Comparison of ENCODE assay signal across 29 mouse cellular contexts in genomic region chr5:92858104-92858503, GRCm38 (mm10).
A peak's percentile ranks its signal among the peaks of the same experiment; 100 is the strongest.
DNase-seq lines count a peak whose midpoint lies in the region; ATAC-seq and TF ChIP-seq lines count a peak whose summit lies in the region.
"Had no signal": no experiment of that assay in that cellular context is flagged by ENCODE, and none has a peak within 500 bp of the region (broad histone marks: within the 10 kb centered on the region; RNA-seq: fewer than 3 reads in every experiment).

No protein-coding gene starts in this region.

- H3K36me3 ChIP-seq in kidney, embryonic 15.5 days: no peaks in the 10 kb centered on the region
- H3K36me3 ChIP-seq in kidney, embryonic 14.5 days (ENCODE audit: control insufficient read depth, insufficient read depth, low read length): no peaks in the 10 kb centered on the region
- no peaks in the 10 kb centered on the region for H3K36me3 ChIP-seq in lung, embryonic 15.5 days
- no peaks in the 10 kb centered on the region for H3K36me3 ChIP-seq in lung, embryonic 16.5 days (ENCODE audit: control insufficient read depth, insufficient read depth, low read length)
- no peaks in the 10 kb centered on the region for H3K36me3 ChIP-seq in stomach, postnatal 0 days (ENCODE audit: control insufficient read depth, insufficient read depth, low read length)
- H3K36me3 ChIP-seq in intestine, embryonic 16.5 days (ENCODE audit: control insufficient read depth, insufficient read depth, low read length): no peaks in the 10 kb centered on the region
- H3K36me3 ChIP-seq: embryonic facial prominence, embryonic 12.5 days; forebrain, embryonic 10.5 days; forebrain, embryonic 15.5 days; hindbrain, embryonic 12.5 days; intestine, embryonic 15.5 days; limb, embryonic 12.5 days; liver, embryonic 15.5 days; neural tube, embryonic 15.5 days; stomach, embryonic 15.5 days had no signal

- no peak for ATAC-seq in kidney, embryonic 15.5 days (replicated peaks; ENCODE audit: low FRiP score)
- no peak for ATAC-seq in kidney, embryonic 14.5 days (ENCODE audit: low FRiP score, low TSS enrichment)
- ATAC-seq in lung, embryonic 15.5 days (ENCODE audit: borderline replicate concordance, extremely low read depth, low FRiP score, low TSS enrichment): no peak
- 0 out of 2 replicates have a peak, but pooled peaks have one; percentile 15 for ATAC-seq in lung, embryonic 16.5 days (ENCODE audit: low read depth)
- ATAC-seq in stomach, postnatal 0 days (ENCODE audit: low FRiP score, low TSS enrichment): peak; percentile 33
- no peak for ATAC-seq in intestine, embryonic 16.5 days
- ATAC-seq: forebrain, embryonic 15.5 days; hindbrain, postnatal 0 days; intestine, embryonic 15.5 days had no signal

- DNase-seq in lung, postnatal 4 days: no peak
- DNase-seq in stomach, postnatal 0 days (ENCODE audit: low spot score): no peak
- no peak for DNase-seq in adrenal gland, postnatal 4 days (ENCODE audit: low spot score in 2 of 2)
- DNase-seq: B cell, adult 2 months; cerebellum, adult 11-12 months; cerebellum, adult 9-11 months; embryo, embryonic 11 days; gastrocnemius, postnatal 10 days; midbrain, embryonic 14.5 days; right cerebral cortex, postnatal 25 days; thymus, postnatal 14 days had no signal

- no peak overlapping the region for H3K4me2 ChIP-seq in kidney, embryonic 15.5 days
- no peak overlapping the region for H3K4me2 ChIP-seq in kidney, embryonic 14.5 days (replicated peaks; ENCODE audit: low read depth, low read length)
- H3K4me2 ChIP-seq in lung, embryonic 15.5 days: no peak overlapping the region
- no peak overlapping the region for H3K4me2 ChIP-seq in lung, embryonic 16.5 days (ENCODE audit: low read depth, low read length)
- H3K4me2 ChIP-seq in stomach, postnatal 0 days (replicated peaks; ENCODE audit: low read depth): no peak overlapping the region
- no peak overlapping the region for H3K4me2 ChIP-seq in intestine, embryonic 16.5 days (ENCODE audit: low read depth, low read length)
- H3K4me2 ChIP-seq: embryonic facial prominence, embryonic 12.5 days; forebrain, embryonic 15.5 days; hindbrain, embryonic 12.5 days; intestine, embryonic 15.5 days; limb, embryonic 12.5 days; liver, embryonic 15.5 days; neural tube, embryonic 15.5 days; stomach, embryonic 15.5 days had no signal

- WGBS in kidney, embryonic 15.5 days: 79% methylated on average over 3 of the region's 3 CpGs
- WGBS in kidney, embryonic 14.5 days: 79% methylated on average over 3 of the region's 3 CpGs
- WGBS in lung, embryonic 15.5 days: 78% methylated on average over 3 of the region's 3 CpGs
- WGBS in lung, embryonic 16.5 days: 64% methylated on average over 3 of the region's 3 CpGs
- WGBS in stomach, postnatal 0 days: 77% methylated on average over 3 of the region's 3 CpGs
- 87% methylated on average over 3 of the region's 3 CpGs for WGBS in intestine, embryonic 16.5 days

- TF ChIP-seq EP300 in stomach, postnatal 0 days (optimal IDR thresholded peaks at IDR 0.05): no peak

- no peak for TF ChIP-seq CTCF in stomach, postnatal 0 days (IDR thresholded peaks at IDR 0.05; ENCODE audit: low read depth)

- no peak overlapping the region for H3K9ac ChIP-seq in kidney, embryonic 15.5 days
- H3K9ac ChIP-seq in kidney, embryonic 14.5 days (ENCODE audit: low read depth, low read length): no peak overlapping the region
- H3K9ac ChIP-seq in lung, embryonic 15.5 days: no peak overlapping the region
- H3K9ac ChIP-seq in lung, embryonic 16.5 days (ENCODE audit: low read length): no peak overlapping the region
- no peak overlapping the region for H3K9ac ChIP-seq in stomach, postnatal 0 days (ENCODE audit: low read length)
- H3K9ac ChIP-seq in intestine, embryonic 16.5 days (ENCODE audit: low read depth, low read length): no peak overlapping the region
- H3K9ac ChIP-seq: embryonic facial prominence, embryonic 12.5 days; forebrain, embryonic 15.5 days; hindbrain, embryonic 12.5 days; intestine, embryonic 15.5 days; limb, embryonic 12.5 days; liver, embryonic 15.5 days; neural tube, embryonic 15.5 days; stomach, embryonic 15.5 days had no signal

- H3K27ac ChIP-seq in kidney, embryonic 15.5 days: peak overlapping the region; percentile 38; the same call in 1 of the 2 replicates
- no peak overlapping the region for H3K27ac ChIP-seq in kidney, embryonic 14.5 days (ENCODE audit: low read depth, low read length)
- peak overlapping the region; percentile 22 for H3K27ac ChIP-seq in lung, embryonic 15.5 days
- H3K27ac ChIP-seq in lung, embryonic 16.5 days (ENCODE audit: low read length): peak overlapping the region; percentile 63
- peak overlapping the region; percentile 65 for H3K27ac ChIP-seq in stomach, postnatal 0 days (replicated peaks)
- no peak overlapping the region for H3K27ac ChIP-seq in intestine, embryonic 16.5 days (ENCODE audit: low read length)
- H3K27ac ChIP-seq: embryonic facial prominence, embryonic 12.5 days; forebrain, embryonic 10.5 days; hindbrain, embryonic 12.5 days; hindbrain, postnatal 0 days; intestine, embryonic 15.5 days; layer of hippocampus, adult 2 months; left cerebral cortex, adult 2 months; limb, embryonic 12.5 days; liver, embryonic 15.5 days; neural tube, embryonic 15.5 days; stomach, embryonic 15.5 days had no signal

- peaks cover 29% of the 10 kb centered on the region for H3K4me1 ChIP-seq in kidney, embryonic 15.5 days
- H3K4me1 ChIP-seq in kidney, embryonic 14.5 days (ENCODE audit: control insufficient read depth, insufficient read depth, low read length): peaks cover 6% of the 10 kb centered on the region; the same call in 1 of the 2 replicates
- peaks cover 35% of the 10 kb centered on the region for H3K4me1 ChIP-seq in lung, embryonic 15.5 days
- peaks cover 27% of the 10 kb centered on the region for H3K4me1 ChIP-seq in lung, embryonic 16.5 days (replicated peaks; ENCODE audit: control insufficient read depth, insufficient read depth, low read length)
- peaks cover 4% of the 10 kb centered on the region; the same call in 1 of the 2 replicates for H3K4me1 ChIP-seq in stomach, postnatal 0 days (replicated peaks; ENCODE audit: control insufficient read depth, insufficient read depth)
- peaks cover 9% of the 10 kb centered on the region for H3K4me1 ChIP-seq in intestine, embryonic 16.5 days (ENCODE audit: control insufficient read depth, insufficient read depth, low read length)
- H3K4me1 ChIP-seq: liver, embryonic 15.5 days; stomach, embryonic 15.5 days had no signal

- no peak overlapping the region for H3K4me3 ChIP-seq in kidney, embryonic 15.5 days (replicated peaks)
- no peak overlapping the region for H3K4me3 ChIP-seq in kidney, embryonic 14.5 days (ENCODE audit: low read length)
- no peak overlapping the region for H3K4me3 ChIP-seq in lung, embryonic 15.5 days
- H3K4me3 ChIP-seq in lung, embryonic 16.5 days (ENCODE audit: low read length): no peak overlapping the region
- no peak overlapping the region for H3K4me3 ChIP-seq in stomach, postnatal 0 days (ENCODE audit: low read depth, low read length)
- no peak overlapping the region for H3K4me3 ChIP-seq in intestine, embryonic 16.5 days (ENCODE audit: low read length)
- H3K4me3 ChIP-seq: embryonic facial prominence, embryonic 12.5 days; forebrain, embryonic 10.5 days; forebrain, embryonic 15.5 days; heart, adult 2 months; hindbrain, embryonic 12.5 days; intestine, embryonic 15.5 days; layer of hippocampus, adult 2 months; left cerebral cortex, adult 2 months; limb, embryonic 12.5 days; liver, embryonic 15.5 days; neural tube, embryonic 15.5 days; stomach, embryonic 15.5 days had no signal

- H3K27me3 ChIP-seq in kidney, embryonic 15.5 days: no peaks in the 10 kb centered on the region
- no peaks in the 10 kb centered on the region for H3K27me3 ChIP-seq in kidney, embryonic 14.5 days (ENCODE audit: control insufficient read depth, insufficient read depth, low read length)
- H3K27me3 ChIP-seq in lung, embryonic 15.5 days: no peaks in the 10 kb centered on the region
- H3K27me3 ChIP-seq in lung, embryonic 16.5 days (ENCODE audit: control insufficient read depth, insufficient read depth, low read depth, low read length): no peaks in the 10 kb centered on the region
- no peaks in the 10 kb centered on the region for H3K27me3 ChIP-seq in stomach, postnatal 0 days (ENCODE audit: control insufficient read depth, insufficient read depth, low read length)
- no peaks in the 10 kb centered on the region for H3K27me3 ChIP-seq in intestine, embryonic 16.5 days (replicated peaks; ENCODE audit: control insufficient read depth, insufficient read depth, low read length)
- H3K27me3 ChIP-seq: embryonic facial prominence, embryonic 12.5 days; forebrain, embryonic 15.5 days; hindbrain, embryonic 12.5 days; intestine, embryonic 15.5 days; liver, embryonic 15.5 days; neural tube, embryonic 15.5 days; stomach, embryonic 15.5 days had no signal

- no peaks in the 10 kb centered on the region for H3K9me3 ChIP-seq in kidney, embryonic 15.5 days (replicated peaks)
- H3K9me3 ChIP-seq in kidney, embryonic 14.5 days (ENCODE audit: control insufficient read depth, low read length): no peaks in the 10 kb centered on the region
- H3K9me3 ChIP-seq in lung, embryonic 15.5 days: no peaks in the 10 kb centered on the region
- H3K9me3 ChIP-seq in lung, embryonic 16.5 days (ENCODE audit: control insufficient read depth, low read length): no peaks in the 10 kb centered on the region
- H3K9me3 ChIP-seq in stomach, postnatal 0 days (ENCODE audit: control insufficient read depth, low read length): no peaks in the 10 kb centered on the region
- no peaks in the 10 kb centered on the region for H3K9me3 ChIP-seq in intestine, embryonic 16.5 days (ENCODE audit: control insufficient read depth, low read length)
- H3K9me3 ChIP-seq: embryonic facial prominence, embryonic 12.5 days; forebrain, embryonic 10.5 days; forebrain, embryonic 15.5 days; hindbrain, embryonic 12.5 days; intestine, embryonic 15.5 days; limb, embryonic 12.5 days; liver, embryonic 15.5 days; neural tube, embryonic 15.5 days; stomach, embryonic 15.5 days had no signal

Comparison
In these comparisons a context has a peak if more than half of its experiments do, and no peak if none do; other contexts are left out.
1. ATAC-seq: peak in lung, embryonic 16.5 days (single experiment) and stomach, postnatal 0 days (single experiment); none in kidney, embryonic 15.5 days (single experiment), kidney, embryonic 14.5 days (single experiment), lung, embryonic 15.5 days (single experiment) and intestine, embryonic 16.5 days (single experiment).
2. H3K27ac ChIP-seq: peak in kidney, embryonic 15.5 days (single experiment), lung, embryonic 15.5 days (single experiment), lung, embryonic 16.5 days (single experiment) and stomach, postnatal 0 days (single experiment); none in kidney, embryonic 14.5 days (single experiment) and intestine, embryonic 16.5 days (single experiment).